Mouse (Mus musculus): ENCODE data around the gene Dpp6.

GRCm38 (mm10) chr5:27714356-27714755, 897.4 kb downstream of the Dpp6 start:
- TF ChIP-seq CTCF (IDR thresholded peaks at IDR 0.05; ENCODE audit: low read depth) (no peak), EP300 (optimal IDR thresholded peaks at IDR 0.05) (no peak)
